Mouse (Mus musculus) heart, postnatal 14 days (tissue): ENCODE results near the gene Krtap11-1. TPM values are rescaled to one million over a fixed set of nuclear protein-coding genes. Genes with fewer than 3 reads are reported as not detected.

Experiments
- total RNA-seq, 2 experiments: library from RNA; stranded (reverse); gene quantifications; 2 replicates each; pipeline ENCODE4 v1.2.3; 2021

Gene Krtap11-1
- total RNA-seq, 2 experiments from 2014 or later = not detected

Other genes with a start within 250 kb of the Krtap11-1 start
- gene Krtap21-1, start 167.3 kb downstream of the Krtap11-1 start, total RNA-seq = not detected
- gene Krtap6-2, start 151.1 kb downstream of the Krtap11-1 start, total RNA-seq = not detected
- gene Krtap8-1, start 83.2 kb downstream of the Krtap11-1 start, total RNA-seq = not detected
- gene Krtap7-1, start 62.9 kb downstream of the Krtap11-1 start, total RNA-seq = not detected